Mouse (Mus musculus) lung, postnatal 0 days (tissue): ENCODE measurements at regions not wholly inside any gene's neighbourhood (a gene's known extent, or its start where the extent isn't known, plus 50 kb on each side); places are given as distances from the start of the nearest gene placed in this dataset.

Experiments used
- ATAC-seq: fragments of 200-750 bp; cut with Nextera tagmentation; 2 replicates; pipeline ENCODE4 v1.8.0; 2017; ENCODE audit warnings: moderate library complexity
- DNase-seq: peaks from one replicate; pipeline ENCODE4 v3.0.0-alpha.2; 2016; ENCODE audit warnings: low spot score
- H3K27ac ChIP-seq: fragments of 300-500 bp; sonication (generic); 2 replicates; pipeline ENCODE4 v1.5.1; 2014; ENCODE audit warnings: antibody characterized with exemption, mild to moderate bottlenecking, low read length, mixed read lengths
- H3K27me3 ChIP-seq: fragments of 300-500 bp; sonication (generic); replicated peaks from 2 replicates; pipeline ENCODE4 v1.6.1; 2014; ENCODE audit warnings: low read length, mixed read lengths; ENCODE audit not compliant: insufficient read depth
- H3K36me3 ChIP-seq: fragments of 300-500 bp; sonication (generic); 2 replicates; pipeline ENCODE4 v1.6.1; 2014; ENCODE audit warnings: low read length, mixed read lengths; ENCODE audit not compliant: insufficient read depth
- H3K4me1 ChIP-seq: fragments of 300-500 bp; sonication (generic); 2 replicates; pipeline ENCODE4 v1.6.1; 2014; ENCODE audit warnings: antibody characterized with exemption, low read depth, low read length, mixed read lengths; ENCODE audit not compliant: insufficient read depth
- H3K4me2 ChIP-seq: fragments of 300-500 bp; sonication (generic); replicated peaks from 2 replicates; pipeline ENCODE4 v1.6.1; 2014; ENCODE audit warnings: low read depth, mild to moderate bottlenecking, low read length, moderate library complexity, mixed read lengths
- H3K4me3 ChIP-seq: fragments of 300-500 bp; sonication (generic); 2 replicates; pipeline ENCODE4 v1.5.1; 2014; ENCODE audit warnings: low read depth, low read length
- H3K9ac ChIP-seq: fragments of 300-500 bp; sonication (generic); replicated peaks from 2 replicates; pipeline ENCODE4 v1.6.1; 2014; ENCODE audit warnings: low read depth, mild to moderate bottlenecking
- H3K9me3 ChIP-seq: fragments of 300-500 bp; sonication (generic); 2 replicates; pipeline ENCODE4 v1.6.1; 2016; ENCODE audit warnings: low read length, mixed read lengths
- CTCF ChIP-seq: IDR thresholded peaks from 2 replicates; pipeline ENCODE4 v1.5.1; 2016; ENCODE audit warnings: antibody characterized with exemption, mild to moderate bottlenecking
- EP300 ChIP-seq: IDR thresholded peaks from 2 replicates; pipeline ENCODE4 v1.6.1; 2016; ENCODE audit warnings: antibody characterized with exemption, mild to moderate bottlenecking, control low read depth
- WGBS: fragments of 180-500 bp; shearing (Covaris S2); extraction: QIAGEN DNeasy Blood & Tissue Kit; methylation state at CpG from one replicate; pipeline ENCODE4 v1.1.7; 2014; 5-methylcytosine and 5-hydroxymethylcytosine counted together

- Histone ChIP-seq H3K9me3 (no peaks in the 10 kb centered on the region), H3K9ac (no peak overlapping the region), H3K4me3 (no peak overlapping the region), H3K4me2 (no peak overlapping the region), H3K36me3 (no peaks in the 10 kb centered on the region), H3K27ac (no peak overlapping the region), H3K4me1 (no peaks in the 10 kb centered on the region), H3K27me3 (no peaks in the 10 kb centered on the region)
- WGBS, result 87% methylated on average over 8 of the region's 8 CpGs
- DNase-seq (no peak), ATAC-seq (no peak)
- no peak for TF ChIP-seq EP300
- TF ChIP-seq CTCF, result no peak
Observed at GRCm38 (mm10) chr8:46420476-46420875, 50.4 kb upstream of the Acsl1 start.
